Mouse (Mus musculus): ENCODE measurements around the gene Trim69.

DNA sequence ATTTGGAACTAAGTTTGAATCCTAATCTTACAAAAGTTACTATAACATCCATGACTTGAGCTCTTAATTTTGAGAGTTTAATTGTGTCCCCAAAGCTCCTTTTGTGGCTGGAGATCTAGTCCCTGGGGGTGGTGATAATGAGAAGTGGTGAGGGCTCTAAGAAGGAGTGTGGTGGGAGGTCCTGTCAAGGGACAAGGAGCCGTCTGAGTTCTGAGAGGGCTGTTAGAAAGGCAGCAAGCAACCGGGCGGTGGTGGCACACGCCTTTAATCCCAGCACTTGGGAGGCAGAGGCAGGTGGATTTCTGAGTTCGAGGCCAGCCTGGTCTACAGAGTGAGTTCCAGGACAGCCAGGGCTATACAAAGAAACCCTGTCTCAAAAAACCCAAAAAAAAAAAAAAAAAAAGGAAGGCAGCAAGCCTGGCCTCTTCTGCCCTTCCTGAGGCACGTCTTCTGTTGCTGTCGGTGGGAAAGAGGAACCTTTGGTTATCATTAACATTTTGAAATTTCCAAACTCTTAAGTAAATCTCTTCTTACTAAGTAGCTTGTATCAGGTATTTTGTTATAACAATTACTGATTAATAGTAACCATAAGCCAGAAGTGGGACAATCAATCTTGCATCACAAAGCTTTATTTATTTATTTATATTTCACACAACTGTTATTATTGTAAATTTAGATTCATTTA lies 6.7 kb upstream of the Trim69 start:
- TF ChIP-seq POLR2A (IDR thresholded peaks at IDR 0.05; ENCODE audit: control insufficient read depth, extremely low read depth, insufficient read depth, low read length, poor library complexity) (no peak), CTCF (IDR thresholded peaks at IDR 0.05; ENCODE audit: borderline replicate concordance, control insufficient read depth, extremely low read depth, insufficient read depth, low read length, poor library complexity) (no peak)

Data from thymus, adult 2 months (tissue).